Comparison of ENCODE assay signal across 8 mouse cellular contexts in the genomic region with DNA sequence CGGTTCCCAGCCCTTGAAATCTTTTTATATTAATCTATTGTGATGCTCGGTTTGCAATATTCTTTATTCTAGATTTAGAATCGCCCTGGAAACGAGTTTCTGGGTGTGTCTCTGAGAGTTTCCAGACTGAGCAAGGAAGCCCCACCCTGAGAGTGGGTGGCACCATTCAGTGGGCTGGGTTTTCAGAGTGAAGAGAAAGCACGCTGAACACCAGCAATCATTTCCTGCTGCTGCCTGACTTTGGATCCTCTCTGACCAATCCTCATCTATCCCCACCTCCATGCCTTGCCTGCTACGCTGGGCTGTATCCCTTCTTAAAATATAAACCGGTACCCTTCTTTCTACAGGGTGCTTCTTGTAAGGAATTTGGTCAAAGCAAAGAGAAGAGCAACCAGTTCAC.
DNase-seq lines count a peak whose midpoint lies in the region; ATAC-seq and TF ChIP-seq lines count a peak whose summit lies in the region.

No protein-coding gene starts in this region.

- H3K36me3 ChIP-seq in testis, adult 2 months (ENCODE audit: control insufficient read depth, insufficient read depth, low read length), result no peaks in the 10 kb centered on the region
- H3K36me3 ChIP-seq in forebrain, embryonic 12.5 days (replicated peaks), result no peaks in the 10 kb centered on the region
- H3K36me3 ChIP-seq in hindbrain, postnatal 0 days (ENCODE audit: insufficient read depth, low read length), result no peaks in the 10 kb centered on the region

- H3K4me2 ChIP-seq in forebrain, embryonic 12.5 days, result no peak overlapping the region
- no peak overlapping the region for H3K4me2 ChIP-seq in hindbrain, postnatal 0 days (ENCODE audit: low read depth, low read length)

- H3K4me3 ChIP-seq in testis, adult 2 months (ENCODE audit: control insufficient read depth, low read depth, low read length), result peak overlapping the region; percentile 75
- no peak overlapping the region for H3K4me3 ChIP-seq in forebrain, embryonic 12.5 days (replicated peaks)
- no peak overlapping the region for H3K4me3 ChIP-seq in hindbrain, postnatal 0 days (ENCODE audit: low read length)

- H3K9me3 ChIP-seq in forebrain, embryonic 12.5 days, result no peaks in the 10 kb centered on the region
- H3K9me3 ChIP-seq in hindbrain, postnatal 0 days (ENCODE audit: low read length), result no peaks in the 10 kb centered on the region

- ATAC-seq in forebrain, embryonic 12.5 days (ENCODE audit: low FRiP score), result no peak
- no peak for ATAC-seq in hindbrain, postnatal 0 days

- DNase-seq in testis, postnatal 14 days (ENCODE audit: low spot score), result no peak
- peak; percentile 42 to 66 for DNase-seq in frontal cortex, postnatal 36 days (ENCODE audit: low spot score in 2 of 2)
- peak; percentile 60 for DNase-seq in layer of hippocampus, adult 9-11 months
- peak; percentile 21 to 58 for DNase-seq in right cerebral cortex, postnatal 36 days (ENCODE audit: low spot score in 2 of 2)
- no peak for DNase-seq in hindbrain, postnatal 0 days (ENCODE audit: low spot score)
- no peak for DNase-seq in urinary bladder, postnatal 4 days (ENCODE audit: low spot score in 2 of 2)

- TF ChIP-seq CTCF in testis, adult 2 months (IDR thresholded peaks at IDR 0.05; ENCODE audit: control insufficient read depth, insufficient read depth, insufficient replicate concordance, low read depth, low read length), result no peak
- no peak for TF ChIP-seq CTCF in hindbrain, postnatal 0 days (IDR thresholded peaks at IDR 0.05; ENCODE audit: low read depth)

- H3K9ac ChIP-seq in forebrain, embryonic 12.5 days, result no peak overlapping the region
- H3K9ac ChIP-seq in hindbrain, postnatal 0 days (replicated peaks; ENCODE audit: low read length), result no peak overlapping the region

- no peak overlapping the region for H3K27ac ChIP-seq in testis, adult 2 months (ENCODE audit: control insufficient read depth, insufficient read depth, low read depth, low read length)
- H3K27ac ChIP-seq in forebrain, embryonic 12.5 days, result no peak overlapping the region
- H3K27ac ChIP-seq in hindbrain, postnatal 0 days, result no peak overlapping the region

- peak; percentile 26; the same call in 1 of the 2 replicates for TF ChIP-seq POLR2A in testis, adult 2 months (IDR thresholded peaks at IDR 0.05; ENCODE audit: control insufficient read depth, low read depth, low read length)

- peaks cover 5% of the 10 kb centered on the region for H3K4me1 ChIP-seq in testis, adult 2 months (ENCODE audit: control insufficient read depth, insufficient read depth, low read length)
- peaks cover 12% of the 10 kb centered on the region for H3K4me1 ChIP-seq in forebrain, embryonic 12.5 days
- peaks cover 10% of the 10 kb centered on the region; the same call in 1 of the 2 replicates for H3K4me1 ChIP-seq in hindbrain, postnatal 0 days (ENCODE audit: insufficient read depth, low read length)

- WGBS in forebrain, embryonic 12.5 days, result 87% methylated on average over 7 of the region's 7 CpGs
- WGBS in hindbrain, postnatal 0 days, result 78% methylated on average over 7 of the region's 7 CpGs

- H3K27me3 ChIP-seq in testis, adult 2 months (ENCODE audit: control insufficient read depth, insufficient read depth, low read length), result no peaks in the 10 kb centered on the region
- H3K27me3 ChIP-seq in forebrain, embryonic 12.5 days, result no peaks in the 10 kb centered on the region
- H3K27me3 ChIP-seq in hindbrain, postnatal 0 days (ENCODE audit: insufficient read depth, low read length), result no peaks in the 10 kb centered on the region

Comparison
In these comparisons a context has a peak if more than half of its experiments do, and no peak if none do; other contexts are left out.
1. DNase-seq: peak in frontal cortex, postnatal 36 days (2 of 2), layer of hippocampus, adult 9-11 months (single experiment) and right cerebral cortex, postnatal 36 days (2 of 2); none in testis, postnatal 14 days (single experiment), hindbrain, postnatal 0 days (single experiment) and urinary bladder, postnatal 4 days (0 of 2).